Mouse (Mus musculus) C2C12 (cell line): Measurements from ENCODE around the gene Gm11627. TPM values are rescaled to one million over a fixed set of nuclear protein-coding genes. Genes with fewer than 3 reads are reported as not detected.

Experiments used
- H3K27me3 ChIP-seq: one replicate; pipeline ENCODE4 v1.6.1; 2011; ENCODE audit not compliant: control insufficient read depth, insufficient read depth, insufficient read length
- H3K36me3 ChIP-seq: one replicate; pipeline ENCODE4 v1.6.1; 2011; ENCODE audit not compliant: control insufficient read depth, insufficient read depth
- H3K4me3 ChIP-seq: one replicate; pipeline ENCODE4 v1.5.1; 2011; ENCODE audit warnings: mild to moderate bottlenecking, control low read depth; ENCODE audit not compliant: poor library complexity, insufficient read depth, severe bottlenecking
- H3K79me2 ChIP-seq: one replicate; pipeline ENCODE4 v1.6.1; 2011; ENCODE audit not compliant: control insufficient read depth, insufficient read depth
- H3K79me3 ChIP-seq: one replicate; pipeline ENCODE4 v1.6.1; 2011; ENCODE audit warnings: low read depth, control low read depth
- H3ac ChIP-seq: one replicate; pipeline ENCODE3; 2011; ENCODE audit warnings: low read depth; ENCODE audit not compliant: control insufficient read depth, insufficient read length
- CEBPB ChIP-seq: IDR thresholded peaks from one replicate; pipeline ENCODE4 v1.6.1; 2011; ENCODE audit warnings: low read depth, mild to moderate bottlenecking, control low read depth, moderate library complexity
- CTCF ChIP-seq: IDR thresholded peaks from one replicate; pipeline ENCODE4 v1.5.1; 2011; ENCODE audit not compliant: control insufficient read depth, insufficient read depth, insufficient read length
- FOSL1 ChIP-seq: IDR thresholded peaks from one replicate; pipeline ENCODE4 v1.8.0; 2011; ENCODE audit warnings: mild to moderate bottlenecking, low read length; ENCODE audit not compliant: poor library complexity, insufficient read depth, severe bottlenecking
- MAX ChIP-seq: IDR thresholded peaks from one replicate; pipeline ENCODE4 v1.6.1; 2011; ENCODE audit warnings: mild to moderate bottlenecking, control low read depth
- MYOD1 ChIP-seq: IDR thresholded peaks from one replicate; pipeline ENCODE4 v1.6.1; 2011; ENCODE audit warnings: low read depth; ENCODE audit not compliant: control insufficient read depth, insufficient read length
- MYOG ChIP-seq: IDR thresholded peaks from one replicate; pipeline ENCODE4 v1.6.1; 2011; ENCODE audit not compliant: control insufficient read depth, insufficient read length; ENCODE audit errors: extremely low read depth
- USF1 ChIP-seq: IDR thresholded peaks from one replicate; pipeline ENCODE4 v1.6.1; 2011; ENCODE audit warnings: low read depth, mild to moderate bottlenecking, control low read depth, moderate library complexity
- polyA plus RNA-seq: library from polyadenylated mRNA; unstranded; fragments of >200 nt; fragmentation: generic; extraction: Trizol; gene quantifications from one replicate; pipeline ENCODE4 v1.2.1, GENCODE M21; 2012; ENCODE audit warnings: missing spikeins

The Gm11627 gene
- polyA plus RNA-seq, 1 experiment, result 0.26 TPM

- no peak for TF ChIP-seq FOSL1
- Histone ChIP-seq H3K4me3 (no peak overlapping the region), H3K79me2 (no peaks in the 10 kb centered on the region), H3K79me3 (no peaks in the 10 kb centered on the region), H3K36me3 (no peaks in the 10 kb centered on the region), H3ac (no peak overlapping the region), H3K27me3 (no peaks in the 10 kb centered on the region)
Observed at GRCm38 (mm10) chr11:102586445-102587130, 7.3 kb upstream of the Gm11627 start.

DNA sequence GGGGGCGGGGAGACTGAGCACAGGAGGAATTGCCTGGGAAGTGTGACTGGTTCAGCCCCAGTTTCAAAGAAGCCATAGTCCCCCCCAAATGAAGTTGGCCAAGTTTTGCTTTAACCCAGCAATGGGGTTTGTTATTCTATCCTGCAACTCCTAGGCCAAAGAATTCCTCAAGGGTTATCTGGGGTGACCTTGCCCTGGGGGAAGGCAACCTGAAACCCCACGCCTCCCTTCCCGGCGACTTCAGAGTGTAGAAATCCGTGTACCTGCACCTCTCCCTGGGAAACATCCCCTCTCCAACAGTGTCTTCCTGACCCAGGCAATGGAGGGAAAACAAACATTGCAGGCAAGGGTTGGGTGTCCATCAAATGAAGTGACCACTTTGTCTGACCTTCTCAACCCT, 3.5 kb upstream of the Gm11627 start:
- H3K36me3 ChIP-seq, result no peaks in the 10 kb centered on the region
- TF ChIP-seq FOSL1 (no peak), MAX (no peak), MYOD1 (no peak), CEBPB (no peak), MYOG (no peak), CTCF (no peak), USF1 (no peak)
- H3ac ChIP-seq, result no peak overlapping the region
- H3K4me3 ChIP-seq, result no peak overlapping the region
- no peaks in the 10 kb centered on the region for H3K79me3 ChIP-seq
- H3K79me2 ChIP-seq, result no peaks in the 10 kb centered on the region
- H3K27me3 ChIP-seq, result no peaks in the 10 kb centered on the region

- H3K36me3 ChIP-seq, result no peaks in the 10 kb centered on the region
- H3K27me3 ChIP-seq, result no peaks in the 10 kb centered on the region
- no peaks in the 10 kb centered on the region for H3K79me2 ChIP-seq
- H3ac ChIP-seq, result peak overlapping the region; percentile 24
- no peaks in the 10 kb centered on the region for H3K79me3 ChIP-seq
- no peak overlapping the region for H3K4me3 ChIP-seq
- TF ChIP-seq MYOG (no peak), CEBPB (no peak), CTCF (no peak)
Observed at GRCm38 (mm10) chr11:102582016-102582610, 2.9 kb upstream of the Gm11627 start.

DNA sequence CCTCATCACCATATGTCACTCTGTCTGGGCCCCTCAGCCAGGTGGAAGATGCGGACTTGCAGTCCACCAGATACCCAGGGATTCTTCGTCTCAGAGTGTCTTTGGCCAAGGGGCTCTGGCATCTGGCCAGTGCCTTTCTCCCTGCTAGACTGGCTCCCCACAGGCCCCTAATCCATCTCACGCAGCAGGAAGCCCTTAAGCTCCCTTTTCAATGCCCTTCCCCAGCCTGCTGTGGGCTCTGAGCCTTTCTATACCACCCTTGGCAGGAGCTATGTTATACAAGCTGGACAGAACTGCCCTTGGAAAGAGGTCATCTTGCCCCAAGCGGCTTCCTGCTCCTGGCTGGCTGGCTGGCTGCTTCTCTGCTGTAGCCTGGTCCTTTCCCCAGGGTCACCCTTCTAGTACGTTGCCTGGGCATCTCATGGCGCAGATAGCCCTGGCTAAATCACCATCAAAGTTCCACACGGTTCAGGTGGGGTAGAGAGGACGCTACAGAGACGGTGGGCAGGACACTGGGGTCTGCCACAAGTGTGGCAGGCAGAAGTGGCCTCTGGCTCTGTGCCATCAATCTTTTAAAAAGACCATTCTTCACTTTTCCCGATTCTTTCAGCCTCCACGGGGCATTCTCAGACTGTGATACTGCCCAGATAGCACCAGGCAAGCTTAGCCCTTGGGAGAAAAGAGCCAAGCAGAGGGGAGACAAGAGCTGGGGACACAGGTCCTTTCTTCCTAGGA, 2.2 kb upstream of the Gm11627 start:
- TF ChIP-seq CEBPB (no peak), FOSL1 (no peak), CTCF (no peak), MYOG (no peak), MYOD1 (no peak), MAX (no peak)
- no peaks in the 10 kb centered on the region for H3K27me3 ChIP-seq
- no peak overlapping the region for H3K4me3 ChIP-seq

GRCm38 (mm10) chr11:102580034-102580330, 721 bp upstream of the Gm11627 start:
- Histone ChIP-seq H3K79me3 (no peaks in the 10 kb centered on the region), H3K36me3 (no peaks in the 10 kb centered on the region), H3ac (no peak overlapping the region), H3K4me3 (no peak overlapping the region), H3K79me2 (no peaks in the 10 kb centered on the region), H3K27me3 (no peaks in the 10 kb centered on the region)
- no peak for TF ChIP-seq CTCF
- no peak for TF ChIP-seq FOSL1
- TF ChIP-seq CEBPB, result no peak
- no peak for TF ChIP-seq MYOD1
- TF ChIP-seq MAX, result no peak
- TF ChIP-seq MYOG, result no peak
- no peak for TF ChIP-seq USF1

More for the DNA sequence above, 2.2 kb upstream of the Gm11627 start:
- Histone ChIP-seq H3K79me3 (no peaks in the 10 kb centered on the region), H3ac (no peak overlapping the region), H3K36me3 (no peaks in the 10 kb centered on the region), H3K79me2 (no peaks in the 10 kb centered on the region)
